24 mouse cellular contexts compared by ENCODE assay signal in the genomic region with DNA sequence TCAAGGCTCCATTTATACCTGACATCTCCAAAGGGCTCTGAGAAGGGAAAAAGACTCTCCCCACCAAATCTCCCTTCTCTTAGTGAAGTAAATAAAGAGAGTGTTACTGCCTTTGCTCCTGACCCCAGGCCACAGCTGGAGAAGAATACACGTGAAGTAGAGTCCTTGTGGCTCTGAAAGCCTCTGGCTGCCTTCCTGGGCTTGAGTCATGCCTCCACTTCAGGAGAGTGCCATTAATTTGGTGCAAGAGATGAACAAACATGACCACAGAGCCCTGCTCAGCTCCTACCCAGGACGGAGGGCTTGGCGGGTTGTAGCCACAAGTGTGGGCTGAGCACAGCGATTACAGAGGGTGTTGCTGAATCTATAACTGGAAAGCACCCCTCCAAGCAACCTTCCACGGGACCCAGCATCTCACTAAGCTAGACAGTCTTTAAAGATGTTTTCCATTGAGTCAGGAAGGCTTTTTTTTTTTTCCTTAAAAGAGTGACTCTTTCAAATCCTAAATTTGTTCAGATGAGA.
DNase-seq lines count a peak whose midpoint lies in the region; ATAC-seq lines count a peak whose summit lies in the region.
"Had no signal": no experiment of that assay in that cellular context is flagged by ENCODE, and none has a peak within 500 bp of the region (broad histone marks: within the 10 kb centered on the region; RNA-seq: fewer than 3 reads in every experiment).

No protein-coding gene starts in this region.

- no peaks in the 10 kb centered on the region for H3K9me3 ChIP-seq in kidney, embryonic 14.5 days (ENCODE audit: control insufficient read depth, low read length)
- H3K9me3 ChIP-seq: heart, embryonic 13.5 days; hindbrain, embryonic 13.5 days; limb, embryonic 12.5 days; liver, embryonic 12.5 days; lung, embryonic 15.5 days; midbrain, embryonic 15.5 days; neural tube, embryonic 15.5 days had no signal

- DNase-seq in gastrocnemius, postnatal 14 days = peak; percentile 15
- DNase-seq in gastrocnemius, postnatal 10 days = no peak
- peak; percentile 84 for DNase-seq in NIH3T3 (ENCODE audit: low read depth)
- DNase-seq in fibroblast of lung, adult 2 months (ENCODE audit: low read depth) = peak; percentile 82
- peak; percentile 74 for DNase-seq in lung, postnatal 36 days
- DNase-seq in kidney, postnatal 14 days = no peak
- no peak for DNase-seq in urinary bladder, postnatal 10 days (ENCODE audit: low spot score)
- DNase-seq: B cell, adult 2 months; cerebellum, adult 9-11 months; embryo, embryonic 11 days; kidney, adult 2 months; right cerebral cortex, postnatal 14 days; spleen, adult 18-20 months; thymus, adult 18-20 months; thymus, postnatal 4 days had no signal

- H3K9ac ChIP-seq in kidney, embryonic 14.5 days (ENCODE audit: low read depth, low read length) = no peak overlapping the region
- H3K9ac ChIP-seq: heart, embryonic 13.5 days; hindbrain, embryonic 13.5 days; limb, embryonic 12.5 days; liver, embryonic 12.5 days; lung, embryonic 15.5 days; midbrain, embryonic 15.5 days; neural tube, embryonic 15.5 days had no signal

- intact Hi-C loops in gastrocnemius, postnatal 14 days (cut with DNase I; ENCODE audit: low total_unique reads) = no loop called here

- no peaks in the 10 kb centered on the region for H3K36me3 ChIP-seq in kidney, embryonic 14.5 days (ENCODE audit: control insufficient read depth, insufficient read depth, low read length)
- H3K36me3 ChIP-seq: heart, embryonic 13.5 days; hindbrain, embryonic 13.5 days; limb, embryonic 12.5 days; liver, embryonic 12.5 days; lung, embryonic 15.5 days; midbrain, embryonic 15.5 days; neural tube, embryonic 15.5 days had no signal

- H3K4me2 ChIP-seq in kidney, embryonic 14.5 days (replicated peaks; ENCODE audit: low read depth, low read length) = no peak overlapping the region
- H3K4me2 ChIP-seq: heart, embryonic 13.5 days; hindbrain, embryonic 13.5 days; limb, embryonic 12.5 days; liver, embryonic 12.5 days; lung, embryonic 15.5 days; midbrain, embryonic 15.5 days; neural tube, embryonic 15.5 days had no signal

- ATAC-seq in kidney, embryonic 14.5 days (ENCODE audit: low FRiP score, low TSS enrichment) = no peak
- ATAC-seq: inflammation-experienced regulatory T-cells, adult 6 months; liver, embryonic 12.5 days; midbrain, embryonic 15.5 days had no signal

- H3K27ac ChIP-seq in kidney, embryonic 14.5 days (ENCODE audit: low read depth, low read length) = no peak overlapping the region
- H3K27ac ChIP-seq: heart, embryonic 13.5 days; hindbrain, embryonic 13.5 days; limb, embryonic 12.5 days; liver, embryonic 12.5 days; lung, embryonic 15.5 days; midbrain, embryonic 15.5 days; neural tube, embryonic 15.5 days had no signal

- H3K4me1 ChIP-seq in kidney, embryonic 14.5 days (ENCODE audit: control insufficient read depth, insufficient read depth, low read length) = peaks cover 9% of the 10 kb centered on the region
- H3K4me1 ChIP-seq: liver, embryonic 12.5 days had no signal

- H3K27me3 ChIP-seq in kidney, embryonic 14.5 days (ENCODE audit: control insufficient read depth, insufficient read depth, low read length) = no peaks in the 10 kb centered on the region
- H3K27me3 ChIP-seq: heart, embryonic 13.5 days; hindbrain, embryonic 13.5 days; limb, embryonic 12.5 days; liver, embryonic 12.5 days; lung, embryonic 15.5 days; midbrain, embryonic 15.5 days; neural tube, embryonic 15.5 days had no signal

- 85% methylated on average over 5 of the region's 5 CpGs for WGBS in kidney, embryonic 14.5 days

- H3K4me3 ChIP-seq in kidney, embryonic 14.5 days (ENCODE audit: low read length) = no peak overlapping the region
- H3K4me3 ChIP-seq: heart, embryonic 13.5 days; hindbrain, embryonic 13.5 days; limb, embryonic 12.5 days; liver, embryonic 12.5 days; lung, embryonic 15.5 days; midbrain, embryonic 15.5 days; neural tube, embryonic 15.5 days had no signal

Comparison
In these comparisons a context has a peak if more than half of its experiments do, and no peak if none do; other contexts are left out.
1. DNase-seq: peak in gastrocnemius, postnatal 14 days (single experiment), NIH3T3 (single experiment), fibroblast of lung, adult 2 months (single experiment) and lung, postnatal 36 days (single experiment); none in gastrocnemius, postnatal 10 days (single experiment), kidney, postnatal 14 days (single experiment) and urinary bladder, postnatal 10 days (single experiment).